Mouse (Mus musculus) erythroblast, embryonic 14.5 days (primary cell): ENCODE measurements around the gene Olfr539. TPM values are rescaled to one million over a fixed set of nuclear protein-coding genes. Genes with fewer than 3 reads are reported as not detected.

Experiments used
- H3K27me3 ChIP-seq: 2 replicates; pipeline ENCODE4 v1.6.1; 2012; ENCODE audit warnings: inconsistent platforms; ENCODE audit not compliant: control insufficient read depth
- H3K36me3 ChIP-seq: 2 replicates; pipeline ENCODE4 v1.6.1; 2012; ENCODE audit warnings: mild to moderate bottlenecking, inconsistent platforms; ENCODE audit not compliant: control insufficient read depth
- H3K4me1 ChIP-seq: 2 replicates; pipeline ENCODE4 v1.6.1; 2012; ENCODE audit warnings: inconsistent platforms; ENCODE audit not compliant: control insufficient read depth
- H3K4me3 ChIP-seq: replicated peaks from 2 replicates; pipeline ENCODE3; 2012; ENCODE audit warnings: moderate library complexity, mild to moderate bottlenecking, inconsistent platforms
- H3K9me3 ChIP-seq: 2 replicates; pipeline ENCODE4 v1.6.1; 2012; ENCODE audit warnings: low read length, inconsistent platforms, mixed read lengths; ENCODE audit not compliant: control insufficient read depth
- GATA1 ChIP-seq: IDR thresholded peaks from 2 replicates; pipeline ENCODE4 v1.6.1; 2012; ENCODE audit warnings: low read length, inconsistent platforms, mixed read lengths
- TAL1 ChIP-seq: IDR thresholded peaks from 3 replicates; pipeline ENCODE4 v1.6.1; 2012; ENCODE audit warnings: low read length, inconsistent platforms, mixed read lengths
- polyA plus RNA-seq: library from polyadenylated mRNA; stranded (reverse); fragments of >175 nt; gene quantifications from 2 replicates; pipeline ENCODE4 v1.2.3, GENCODE M21; 2012

Olfr539 gene
- polyA plus RNA-seq, 1 experiment, result not detected

DNA sequence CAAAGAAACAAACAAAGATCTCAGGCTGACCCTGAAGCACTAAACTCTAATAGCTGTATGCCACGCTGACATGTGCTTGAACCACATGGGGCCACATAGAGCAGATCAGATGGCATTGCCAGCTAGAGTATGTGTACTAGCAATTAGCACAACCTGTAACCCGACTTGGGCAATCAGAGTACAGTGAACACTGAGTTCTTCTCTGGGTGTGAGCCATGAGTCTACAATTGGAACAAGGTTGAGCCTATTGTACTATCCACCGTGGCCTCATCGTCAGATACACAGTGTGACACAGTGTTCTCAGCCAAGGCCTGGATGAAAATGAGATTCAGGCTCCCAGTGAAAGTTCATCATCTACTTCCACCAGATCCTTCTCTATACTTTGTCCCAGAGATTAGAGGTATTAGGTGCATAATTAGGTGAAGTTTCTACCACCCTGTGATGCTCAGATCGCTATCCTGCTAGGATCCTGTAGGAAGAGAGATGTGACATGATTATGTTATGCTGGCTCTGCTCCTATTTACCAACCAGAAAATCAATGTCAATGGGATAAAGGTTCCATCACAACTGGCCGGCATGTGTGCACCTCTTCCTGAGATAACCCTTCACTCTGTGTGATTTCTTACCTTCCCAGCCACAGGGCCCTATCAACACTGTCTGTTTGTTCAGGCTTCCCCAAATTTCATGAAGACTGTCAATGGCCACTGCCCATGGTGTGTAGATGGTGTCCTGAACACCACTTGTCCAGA, 48.0 kb downstream of the Olfr539 start:
- Histone ChIP-seq H3K9me3 (no peaks in the 10 kb centered on the region), H3K27me3 (no peaks in the 10 kb centered on the region), H3K4me1 (no peaks in the 10 kb centered on the region), H3K36me3 (no peaks in the 10 kb centered on the region), H3K4me3 (no peak overlapping the region)
- no peak for TF ChIP-seq TAL1
- no peak for TF ChIP-seq GATA1

DNA sequence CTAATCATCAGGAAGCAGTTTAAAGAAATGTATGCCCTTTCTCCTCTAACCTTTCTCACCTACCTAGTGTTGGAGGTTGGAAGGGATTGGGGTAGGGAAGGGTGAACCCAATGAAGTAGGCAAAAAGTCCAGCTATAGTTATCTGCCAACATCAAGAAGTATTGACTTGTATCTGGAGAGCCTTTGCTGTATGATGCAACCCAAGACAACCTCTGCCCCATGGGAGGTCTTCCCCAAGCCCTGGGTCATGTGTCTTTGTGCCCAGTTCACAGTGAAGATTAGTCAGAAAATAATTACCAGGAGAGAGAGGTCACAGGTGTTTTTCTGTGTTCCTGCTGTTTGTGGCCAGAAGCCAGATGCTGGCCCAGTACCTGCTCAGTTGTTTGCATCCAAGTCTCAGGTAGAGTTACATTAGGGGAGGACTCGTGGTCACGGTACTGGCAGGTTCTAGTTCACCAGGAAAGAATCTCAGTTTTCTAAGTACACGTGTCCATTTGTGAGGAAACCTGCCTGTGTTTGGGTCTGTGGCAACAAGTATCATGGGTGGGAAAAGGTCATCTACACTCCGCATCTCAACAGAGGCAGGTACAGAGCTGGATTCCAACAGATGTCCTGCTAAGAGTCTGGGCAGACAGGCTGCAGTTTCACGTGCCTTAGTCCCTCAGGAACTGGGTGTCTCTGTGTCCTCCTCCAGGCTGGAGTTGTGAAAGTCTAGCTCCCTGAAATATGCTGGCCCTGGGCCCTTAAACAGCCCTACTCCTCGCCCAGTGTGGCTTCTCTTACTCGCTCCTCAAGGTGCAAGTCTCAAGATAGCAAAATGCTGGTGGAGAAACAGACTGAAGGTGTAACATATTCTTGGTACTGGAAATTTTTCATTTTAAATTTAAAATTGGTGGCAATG, 57.7 kb downstream of the Olfr539 start:
- no peak for TF ChIP-seq GATA1
- TF ChIP-seq TAL1, result no peak

DNA sequence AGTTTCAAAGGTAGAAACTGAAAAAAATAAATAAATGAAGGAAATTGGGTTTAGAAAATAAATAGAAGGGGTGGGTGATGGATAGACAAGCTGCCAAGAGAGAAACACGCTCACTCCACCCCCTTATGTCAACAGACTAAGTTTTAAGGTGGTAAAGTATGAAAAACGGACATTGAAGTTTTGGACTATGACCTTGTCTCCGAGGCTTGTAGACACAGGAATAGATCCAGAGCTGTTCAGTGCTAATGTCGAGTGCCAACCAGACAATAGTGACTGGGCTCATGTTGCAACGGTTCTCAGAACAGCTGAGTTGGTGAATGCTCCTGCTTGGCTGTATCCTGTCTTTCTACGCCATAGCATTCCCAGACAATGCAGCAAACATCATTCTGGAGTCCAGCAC, 61.4 kb downstream of the Olfr539 start:
- Histone ChIP-seq H3K4me1 (no peaks in the 10 kb centered on the region), H3K27me3 (no peaks in the 10 kb centered on the region), H3K4me3 (no peak overlapping the region), H3K9me3 (peaks cover 4% of the 10 kb centered on the region; the same call in 1 of the 2 replicates), H3K36me3 (no peaks in the 10 kb centered on the region)
- no peak for TF ChIP-seq GATA1
- TF ChIP-seq TAL1, result no peak

More for the DNA sequence above, 57.7 kb downstream of the Olfr539 start:
- Histone ChIP-seq H3K27me3 (no peaks in the 10 kb centered on the region), H3K4me1 (no peaks in the 10 kb centered on the region), H3K36me3 (no peaks in the 10 kb centered on the region), H3K4me3 (no peak overlapping the region), H3K9me3 (peaks cover 2% of the 10 kb centered on the region; the same call in 1 of the 2 replicates)

DNA sequence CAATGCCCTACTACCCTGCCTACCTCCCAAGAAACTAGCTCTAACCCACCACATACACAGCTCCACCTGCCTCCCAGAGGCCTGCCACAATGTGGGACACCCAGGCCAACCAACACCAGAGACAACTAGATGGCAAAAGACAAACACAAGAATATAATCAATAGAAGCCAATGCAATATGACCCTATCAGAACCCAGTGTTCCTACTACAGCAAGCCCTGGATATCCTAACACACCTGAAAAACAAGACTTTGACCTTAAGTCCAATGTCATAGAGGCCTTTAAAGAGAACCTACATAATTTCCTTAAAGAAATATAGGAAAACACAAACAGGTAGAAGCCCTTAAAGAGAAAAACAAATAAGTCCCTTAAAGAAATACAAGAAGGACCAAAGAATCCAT, 65.8 kb downstream of the Olfr539 start:
- TF ChIP-seq TAL1, result no peak
- no peak for TF ChIP-seq GATA1
- no peaks in the 10 kb centered on the region for H3K27me3 ChIP-seq

More for the DNA sequence above, 65.8 kb downstream of the Olfr539 start:
- Histone ChIP-seq H3K36me3 (no peaks in the 10 kb centered on the region), H3K4me3 (no peak overlapping the region), H3K4me1 (no peaks in the 10 kb centered on the region), H3K9me3 (peaks cover 4% of the 10 kb centered on the region; the same call in 1 of the 2 replicates)

Other genes starting within 250 kb of the Olfr539 start
- gene Olfr532, start 238.3 kb upstream of the Olfr539 start, polyA plus RNA-seq, result not detected in 2 replicates
- gene Olfr533, start 196.6 kb upstream of the Olfr539 start, polyA plus RNA-seq, result not detected in 2 replicates
- not detected in 2 replicates for gene Olfr535, start 175.7 kb upstream of the Olfr539 start, polyA plus RNA-seq
- gene Olfr536, start 152.5 kb upstream of the Olfr539 start, polyA plus RNA-seq, result 0.01 TPM in 1 of 2 replicates, not detected in the other
- gene Olfr538, start 92.0 kb upstream of the Olfr539 start, polyA plus RNA-seq, result not detected in 2 replicates
- not detected in 2 replicates for gene Olfr46, start 58.7 kb upstream of the Olfr539 start, polyA plus RNA-seq
- gene Olfr61, start 31.0 kb upstream of the Olfr539 start, polyA plus RNA-seq, result not detected in 2 replicates
- gene Olfr53, start 13.5 kb upstream of the Olfr539 start, polyA plus RNA-seq, result not detected in 2 replicates
- 0.01 TPM in 1 of 2 replicates, not detected in the other for gene Olfr45, start 22.0 kb downstream of the Olfr539 start, polyA plus RNA-seq
- not detected in 2 replicates for gene Olfr541, start 37.3 kb downstream of the Olfr539 start, polyA plus RNA-seq
- gene Cyp2e1, start 103.8 kb downstream of the Olfr539 start, polyA plus RNA-seq, result not detected in 2 replicates
- 0.05 TPM in 1 of 2 replicates, not detected in the other for gene Syce1, start 127.9 kb downstream of the Olfr539 start, polyA plus RNA-seq
- gene Zfp941, start 162.2 kb downstream of the Olfr539 start, polyA plus RNA-seq, result not detected in 2 replicates
- gene Urah, start 175.1 kb downstream of the Olfr539 start, polyA plus RNA-seq, result 0.06 TPM in 1 of 2 replicates, not detected in the other
- not detected in 2 replicates for gene Scgb1c1, start 185.6 kb downstream of the Olfr539 start, polyA plus RNA-seq
- not detected in 2 replicates for gene Odf3, start 187.9 kb downstream of the Olfr539 start, polyA plus RNA-seq
- not detected in 2 replicates for gene Gm45785, start 196.4 kb downstream of the Olfr539 start, polyA plus RNA-seq
- 2.1 and 2.7 TPM in 2 replicates for gene Ric8a, start 197.0 kb downstream of the Olfr539 start, polyA plus RNA-seq
- 0.95 and 1.2 TPM in 2 replicates for gene Bet1l, start 197.6 kb downstream of the Olfr539 start, polyA plus RNA-seq
- gene Psmd13, start 222.0 kb downstream of the Olfr539 start, polyA plus RNA-seq, result 13.2 and 18.4 TPM in 2 replicates
- 1.8 and 1.9 TPM in 2 replicates for gene Sirt3, start 222.4 kb downstream of the Olfr539 start, polyA plus RNA-seq
- gene Cox8b, start 240.5 kb downstream of the Olfr539 start, polyA plus RNA-seq, result not detected in 2 replicates